Mouse (Mus musculus): ENCODE measurements around the gene Atrip. TPM values are rescaled to one million over a fixed set of nuclear protein-coding genes. Genes with fewer than 3 reads are reported as not detected.

The Atrip gene
- total and polyA plus RNA-seq, 2 experiments, result 5.1 to 10.3 TPM

- H3K27me3 ChIP-seq (ENCODE audit: control insufficient read depth, insufficient read depth, low read length), result no peaks in the 10 kb centered on the region
- H3K79me2 ChIP-seq (ENCODE audit: control insufficient read depth, insufficient read depth, low read length), result peaks cover 3% of the 10 kb centered on the region; the same call in 1 of the 2 replicates
- DNase-seq (ENCODE audit: extremely low read depth, low read depth, low spot score), result no peak
- H3K36me3 ChIP-seq (ENCODE audit: control insufficient read depth, insufficient read depth, low read length), result no peaks in the 10 kb centered on the region
- no peak overlapping the region for H3K27ac ChIP-seq (replicated peaks; ENCODE audit: insufficient read depth, low read depth, low read length)
- H3K9ac ChIP-seq (ENCODE audit: low read depth, low read length), result no peak overlapping the region
- H3K4me1 ChIP-seq (ENCODE audit: control insufficient read depth, insufficient read depth, low read length), result peaks cover 5% of the 10 kb centered on the region
- WGBS, result 77% methylated on average over 3 of the region's 3 CpGs
- H3K4me3 ChIP-seq (ENCODE audit: insufficient read depth, low read depth, low read length), result no peak overlapping the region
- TF ChIP-seq POLR2A (IDR thresholded peaks at IDR 0.05; ENCODE audit: extremely low read depth, insufficient read depth, low read length), result no peak
- no peak for TF ChIP-seq CTCF (IDR thresholded peaks at IDR 0.05; ENCODE audit: low read depth, low read length)
These were observed 23.3 kb downstream of the Atrip start for GRCm38 (mm10) chr9:109050674-109050997.

DNA sequence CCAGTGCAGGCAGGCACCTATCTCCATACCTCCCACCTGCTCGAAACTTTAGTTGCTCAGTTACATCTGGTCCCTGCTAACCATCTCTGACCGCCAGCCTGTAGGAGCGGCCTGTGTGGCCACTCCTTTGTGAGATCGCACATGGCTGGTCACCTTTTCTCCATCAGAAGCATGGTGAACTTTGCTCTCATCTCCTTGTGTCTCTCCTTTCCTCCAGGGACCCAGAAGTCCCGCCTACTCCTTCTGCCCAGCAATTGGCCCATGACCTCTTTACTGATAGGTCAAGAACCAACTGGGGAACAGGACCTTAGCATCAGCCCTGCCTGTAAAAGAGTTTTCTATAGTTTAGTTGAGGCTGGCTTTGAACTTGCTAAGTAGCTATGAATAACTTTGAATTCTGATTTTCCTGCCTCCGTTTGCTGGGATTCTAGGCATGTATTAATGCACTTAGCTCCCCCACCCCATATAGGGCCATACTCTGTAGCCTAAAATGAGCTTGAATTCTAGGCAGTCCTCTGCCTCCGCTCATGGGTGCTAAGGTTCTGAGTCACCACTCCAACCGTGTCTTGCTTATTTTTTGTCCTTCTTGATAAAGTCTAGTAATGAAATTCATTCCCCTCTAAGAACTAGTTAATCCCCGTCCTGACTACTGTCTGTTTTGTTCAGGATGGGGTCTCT lies 23.8 kb downstream of the Atrip start:
- Histone ChIP-seq H3K79me2 (ENCODE audit: control insufficient read depth, insufficient read depth, low read length) (no peaks in the 10 kb centered on the region), H3K36me3 (ENCODE audit: control insufficient read depth, insufficient read depth, low read length) (no peaks in the 10 kb centered on the region), H3K4me3 (ENCODE audit: insufficient read depth, low read depth, low read length) (no peak overlapping the region), H3K4me1 (ENCODE audit: control insufficient read depth, insufficient read depth, low read length) (peaks cover 3% of the 10 kb centered on the region), H3K27me3 (ENCODE audit: control insufficient read depth, insufficient read depth, low read length) (no peaks in the 10 kb centered on the region), H3K9ac (ENCODE audit: low read depth, low read length) (no peak overlapping the region), H3K27ac (replicated peaks; ENCODE audit: insufficient read depth, low read depth, low read length) (no peak overlapping the region)
- WGBS, result 88% methylated on average over 9 of the region's 9 CpGs
- TF ChIP-seq CTCF (IDR thresholded peaks at IDR 0.05; ENCODE audit: low read depth, low read length) (no peak), POLR2A (IDR thresholded peaks at IDR 0.05; ENCODE audit: extremely low read depth, insufficient read depth, low read length) (no peak)
- no peak for DNase-seq (ENCODE audit: extremely low read depth, low read depth, low spot score)

GRCm38 (mm10) chr9:109049316-109049715 lies 24.6 kb downstream of the Atrip start:
- WGBS, result 80% methylated on average over 7 of the region's 7 CpGs
- no peak overlapping the region for H3K9ac ChIP-seq (ENCODE audit: low read depth, low read length)
- H3K27ac ChIP-seq (replicated peaks; ENCODE audit: insufficient read depth, low read depth, low read length), result no peak overlapping the region
- no peaks in the 10 kb centered on the region for H3K36me3 ChIP-seq (ENCODE audit: control insufficient read depth, insufficient read depth, low read length)
- no peak for TF ChIP-seq CTCF (IDR thresholded peaks at IDR 0.05; ENCODE audit: low read depth, low read length)
- TF ChIP-seq POLR2A (IDR thresholded peaks at IDR 0.05; ENCODE audit: extremely low read depth, insufficient read depth, low read length), result no peak
- no peaks in the 10 kb centered on the region for H3K79me2 ChIP-seq (ENCODE audit: control insufficient read depth, insufficient read depth, low read length)
- H3K4me1 ChIP-seq (ENCODE audit: control insufficient read depth, insufficient read depth, low read length), result peaks cover under 1% of the 10 kb centered on the region
- DNase-seq (ENCODE audit: extremely low read depth, low read depth, low spot score), result no peak
- H3K27me3 ChIP-seq (ENCODE audit: control insufficient read depth, insufficient read depth, low read length), result no peaks in the 10 kb centered on the region
- H3K4me3 ChIP-seq (ENCODE audit: insufficient read depth, low read depth, low read length), result no peak overlapping the region

DNA sequence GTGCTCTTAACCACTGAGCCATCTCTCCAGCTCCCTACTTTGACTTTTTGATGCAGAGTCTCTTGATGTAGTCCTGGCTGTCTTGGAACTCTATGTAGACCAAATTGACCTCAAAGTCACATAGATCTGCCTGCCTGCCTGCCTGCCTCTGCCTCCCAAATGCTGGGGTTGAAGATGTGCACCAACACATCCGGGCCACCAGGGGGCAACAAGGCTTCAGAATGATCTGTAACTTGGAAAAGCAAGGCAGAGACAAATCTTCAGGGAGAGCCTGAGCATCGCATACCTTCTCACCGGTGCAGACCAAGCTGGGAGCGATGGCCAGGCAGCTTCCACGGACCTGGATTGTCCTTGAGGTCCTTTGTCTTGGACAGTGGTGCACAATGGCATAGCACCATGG lies 27.6 kb downstream of the Atrip start:
- H3K4me1 ChIP-seq (ENCODE audit: control insufficient read depth, insufficient read depth, low read length), result no peaks in the 10 kb centered on the region
- peak; percentile 40 for DNase-seq (ENCODE audit: extremely low read depth, low read depth, low spot score)
- no peaks in the 10 kb centered on the region for H3K27me3 ChIP-seq (ENCODE audit: control insufficient read depth, insufficient read depth, low read length)
- H3K4me3 ChIP-seq (ENCODE audit: insufficient read depth, low read depth, low read length), result no peak overlapping the region
- no peak overlapping the region for H3K9ac ChIP-seq (ENCODE audit: low read depth, low read length)
- 34% methylated on average over 5 of the region's 5 CpGs for WGBS
- TF ChIP-seq CTCF (IDR thresholded peaks at IDR 0.05; ENCODE audit: low read depth, low read length) (peak; percentile 84), POLR2A (IDR thresholded peaks at IDR 0.05; ENCODE audit: extremely low read depth, insufficient read depth, low read length) (no peak)
- H3K36me3 ChIP-seq (ENCODE audit: control insufficient read depth, insufficient read depth, low read length), result no peaks in the 10 kb centered on the region
- no peaks in the 10 kb centered on the region for H3K79me2 ChIP-seq (ENCODE audit: control insufficient read depth, insufficient read depth, low read length)
- no peak overlapping the region for H3K27ac ChIP-seq (replicated peaks; ENCODE audit: insufficient read depth, low read depth, low read length)

GRCm38 (mm10) chr9:109041351-109041750 lies 32.6 kb downstream of the Atrip start:
- 64% methylated on average over 7 of the region's 7 CpGs for WGBS
- no peak for DNase-seq (ENCODE audit: extremely low read depth, low read depth, low spot score)
- H3K79me2 ChIP-seq (ENCODE audit: control insufficient read depth, insufficient read depth, low read length), result no peaks in the 10 kb centered on the region
- TF ChIP-seq POLR2A (IDR thresholded peaks at IDR 0.05; ENCODE audit: extremely low read depth, insufficient read depth, low read length) (no peak), CTCF (IDR thresholded peaks at IDR 0.05; ENCODE audit: low read depth, low read length) (no peak)
- peaks cover 6% of the 10 kb centered on the region; the same call in 1 of the 2 replicates for H3K27me3 ChIP-seq (ENCODE audit: control insufficient read depth, insufficient read depth, low read length)
- no peaks in the 10 kb centered on the region; the same call in 1 of the 2 replicates for H3K4me1 ChIP-seq (ENCODE audit: control insufficient read depth, insufficient read depth, low read length)
- H3K27ac ChIP-seq (replicated peaks; ENCODE audit: insufficient read depth, low read depth, low read length), result no peak overlapping the region
- no peak overlapping the region for H3K4me3 ChIP-seq (ENCODE audit: insufficient read depth, low read depth, low read length)
- no peak overlapping the region for H3K9ac ChIP-seq (ENCODE audit: low read depth, low read length)
- no peaks in the 10 kb centered on the region for H3K36me3 ChIP-seq (ENCODE audit: control insufficient read depth, insufficient read depth, low read length)

DNA sequence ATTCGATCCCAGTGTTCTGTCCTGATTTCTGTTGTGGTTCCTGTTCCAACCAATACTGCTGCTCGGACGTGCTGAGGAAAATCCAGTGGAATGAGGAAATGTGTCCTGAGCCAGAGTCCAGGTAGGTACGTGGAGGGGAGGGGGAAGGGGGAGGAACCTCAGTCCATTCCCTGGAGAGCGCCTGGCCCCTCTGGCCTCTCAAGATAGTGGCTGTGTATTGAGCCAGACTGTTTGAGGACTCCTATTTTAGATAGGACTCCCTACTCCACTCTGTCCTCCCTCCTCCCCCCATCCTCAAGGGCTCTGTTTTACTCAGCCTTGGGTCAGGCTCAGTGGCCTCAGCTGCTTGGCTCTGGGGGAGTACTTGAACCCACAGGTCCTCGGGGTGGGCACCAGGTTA lies 33.0 kb downstream of the Atrip start:
- H3K79me2 ChIP-seq (ENCODE audit: control insufficient read depth, insufficient read depth, low read length), result no peaks in the 10 kb centered on the region
- no peak for DNase-seq (ENCODE audit: extremely low read depth, low read depth, low spot score)
- H3K9ac ChIP-seq (ENCODE audit: low read depth, low read length), result no peak overlapping the region
- peaks cover 6% of the 10 kb centered on the region; the same call in 1 of the 2 replicates for H3K27me3 ChIP-seq (ENCODE audit: control insufficient read depth, insufficient read depth, low read length)
- H3K27ac ChIP-seq (replicated peaks; ENCODE audit: insufficient read depth, low read depth, low read length), result no peak overlapping the region
- no peak overlapping the region for H3K4me3 ChIP-seq (ENCODE audit: insufficient read depth, low read depth, low read length)
- no peaks in the 10 kb centered on the region; the same call in 1 of the 2 replicates for H3K4me1 ChIP-seq (ENCODE audit: control insufficient read depth, insufficient read depth, low read length)
- H3K36me3 ChIP-seq (ENCODE audit: control insufficient read depth, insufficient read depth, low read length), result no peaks in the 10 kb centered on the region
- 62% methylated on average over 6 of the region's 6 CpGs for WGBS
- TF ChIP-seq POLR2A (IDR thresholded peaks at IDR 0.05; ENCODE audit: extremely low read depth, insufficient read depth, low read length), result no peak
- TF ChIP-seq CTCF (IDR thresholded peaks at IDR 0.05; ENCODE audit: low read depth, low read length), result no peak

Data from liver, adult 2 months (tissue).